Mouse (Mus musculus) thymus, adult 2 months (tissue): ENCODE results near the gene Rerg. TPM values are rescaled to one million over a fixed set of nuclear protein-coding genes. Genes with fewer than 3 reads are reported as not detected.

ENCODE experiments used
- DNase-seq: peaks from one replicate; pipeline ENCODE4 v3.0.0; 2021
- H3K27ac ChIP-seq: fragments of 200-500 bp; 2 replicates; pipeline ENCODE4 v1.5.1; 2012; ENCODE audit warnings: low read length, control low read depth; ENCODE audit not compliant: control insufficient read depth, insufficient read depth
- H3K27me3 ChIP-seq: fragments of 200-500 bp; 2 replicates; pipeline ENCODE4 v1.6.1; 2012; ENCODE audit warnings: mild to moderate bottlenecking, low read length, moderate library complexity, mixed read lengths; ENCODE audit not compliant: control insufficient read depth, insufficient read depth
- H3K36me3 ChIP-seq: fragments of 200-500 bp; 2 replicates; pipeline ENCODE4 v1.6.1; 2012; ENCODE audit warnings: mild to moderate bottlenecking, low read length, moderate library complexity; ENCODE audit not compliant: control insufficient read depth, insufficient read depth
- H3K4me1 ChIP-seq: fragments of 200-500 bp; replicated peaks from 2 replicates; pipeline ENCODE4 v1.6.1; 2012; ENCODE audit warnings: low read length; ENCODE audit not compliant: control insufficient read depth, insufficient read depth
- H3K4me3 ChIP-seq: fragments of 200-500 bp; 2 replicates; pipeline ENCODE4 v1.5.1; 2012; ENCODE audit warnings: mild to moderate bottlenecking, low read length, control low read depth, moderate library complexity; ENCODE audit not compliant: control insufficient read depth, insufficient read depth
- CTCF ChIP-seq: fragments of 200-500 bp; IDR thresholded peaks from 2 replicates; pipeline ENCODE4 v1.5.1; 2012; ENCODE audit warnings: mild to moderate bottlenecking, control low read depth, low read length, moderate library complexity, borderline replicate concordance; ENCODE audit not compliant: control insufficient read depth, poor library complexity, insufficient read depth; ENCODE audit errors: extremely low read depth
- POLR2A ChIP-seq: fragments of 200-500 bp; IDR thresholded peaks from 2 replicates; pipeline ENCODE4 v1.6.1; 2012; ENCODE audit warnings: mild to moderate bottlenecking, low read length, control low read depth, moderate library complexity; ENCODE audit not compliant: control insufficient read depth, poor library complexity, insufficient read depth; ENCODE audit errors: extremely low read depth
- WGBS: fragments of 180-500 bp; shearing (Covaris S2); methylation state at CpG from one replicate; pipeline ENCODE4 v1.1.7; 2018; 5-methylcytosine and 5-hydroxymethylcytosine counted together
- polyA plus RNA-seq: library from polyadenylated mRNA; depleted of rRNA; stranded (reverse); fragments of >200 nt; gene quantifications from 2 replicates; pipeline ENCODE4 v1.2.3, GENCODE M21; 2012

Rerg gene
- polyA plus RNA-seq, 1 experiment = 0.49 TPM

- WGBS = 4% methylated on average over 53 of the region's 53 CpGs
- TF ChIP-seq CTCF (peak; percentile 91), POLR2A (no peak)
- Histone ChIP-seq H3K4me3 (no peak overlapping the region), H3K27me3 (no peaks in the 10 kb centered on the region; the same call in 1 of the 2 replicates), H3K4me1 (no peaks in the 10 kb centered on the region), H3K36me3 (no peaks in the 10 kb centered on the region), H3K27ac (no peak overlapping the region)
- DNase-seq = peak; percentile 81
Observed at GRCm38 (mm10) chr6:137169171-137169968, 927 bp downstream of the Rerg start.

GRCm38 (mm10) chr6:137166843-137167242 is 3.5 kb downstream of the Rerg start:
- H3K27ac ChIP-seq = no peak overlapping the region
- no peak for TF ChIP-seq POLR2A
- no peak for TF ChIP-seq CTCF
- WGBS = 71% methylated on average over 4 of the region's 4 CpGs

GRCm38 (mm10) chr6:137163571-137163970 is 6.7 kb downstream of the Rerg start:
- WGBS = 74% methylated on average over 10 of the region's 10 CpGs
- Histone ChIP-seq H3K36me3 (no peaks in the 10 kb centered on the region), H3K27me3 (no peaks in the 10 kb centered on the region), H3K27ac (no peak overlapping the region), H3K4me3 (no peak overlapping the region), H3K4me1 (no peaks in the 10 kb centered on the region)
- DNase-seq = no peak
- TF ChIP-seq POLR2A (no peak), CTCF (no peak)

More at GRCm38 (mm10) chr6:137166843-137167242, 3.5 kb downstream of the Rerg start:
- no peaks in the 10 kb centered on the region for H3K4me1 ChIP-seq
- H3K27me3 ChIP-seq = no peaks in the 10 kb centered on the region; the same call in 1 of the 2 replicates
- H3K4me3 ChIP-seq = no peak overlapping the region
- H3K36me3 ChIP-seq = no peaks in the 10 kb centered on the region
- DNase-seq = no peak

- TF ChIP-seq POLR2A = no peak
- no peak for TF ChIP-seq CTCF
- no peak overlapping the region for H3K4me3 ChIP-seq
- WGBS = 94% methylated on average over 4 of the region's 4 CpGs
Observed at GRCm38 (mm10) chr6:137163061-137163460, 7.2 kb downstream of the Rerg start.

GRCm38 (mm10) chr6:137162481-137162880 is 7.8 kb downstream of the Rerg start:
- H3K27ac ChIP-seq = no peak overlapping the region
- no peaks in the 10 kb centered on the region for H3K36me3 ChIP-seq
- H3K4me1 ChIP-seq = no peaks in the 10 kb centered on the region
- no peak for DNase-seq
- 93% methylated on average over 7 of the region's 7 CpGs for WGBS
- no peak overlapping the region for H3K4me3 ChIP-seq
- TF ChIP-seq CTCF (no peak), POLR2A (no peak)
- no peaks in the 10 kb centered on the region for H3K27me3 ChIP-seq

More at GRCm38 (mm10) chr6:137163061-137163460, 7.2 kb downstream of the Rerg start:
- Histone ChIP-seq H3K27me3 (no peaks in the 10 kb centered on the region), H3K27ac (no peak overlapping the region), H3K4me1 (no peaks in the 10 kb centered on the region), H3K36me3 (no peaks in the 10 kb centered on the region)
- no peak for DNase-seq

GRCm38 (mm10) chr6:137161491-137162088 is 8.7 kb downstream of the Rerg start:
- Histone ChIP-seq H3K36me3 (no peaks in the 10 kb centered on the region), H3K27ac (no peak overlapping the region), H3K4me1 (no peaks in the 10 kb centered on the region), H3K27me3 (no peaks in the 10 kb centered on the region), H3K4me3 (no peak overlapping the region)
- 96% methylated on average over 11 of the region's 11 CpGs for WGBS
- no peak for DNase-seq
- TF ChIP-seq POLR2A (no peak), CTCF (no peak)
